Mouse (Mus musculus) neural tube, embryonic 11.5 days (tissue): ENCODE data around the gene Dupd1. TPM values are rescaled to one million over a fixed set of nuclear protein-coding genes. Genes with fewer than 3 reads are reported as not detected.

Source experiments
- ATAC-seq: fragments of 200-750 bp; cut with Nextera tagmentation; 2 replicates; pipeline ENCODE4 v1.8.0; 2017; ENCODE audit warnings: moderate number of reproducible peaks, mild to moderate bottlenecking, moderate TSS enrichment, moderate library complexity; ENCODE audit not compliant: insufficient read depth, low FRiP score, low TSS enrichment
- DNase-seq: peaks from one replicate; pipeline ENCODE4 v3.0.0-alpha.2; 2015; ENCODE audit warnings: low spot score
- H3K27ac ChIP-seq: fragments of 300-500 bp; sonication (generic); 2 replicates; pipeline ENCODE4 v1.5.1; 2014; ENCODE audit warnings: low read depth, mild to moderate bottlenecking, low read length
- H3K27me3 ChIP-seq: fragments of 300-500 bp; sonication (generic); 2 replicates; pipeline ENCODE4 v1.6.1; 2014; ENCODE audit warnings: mild to moderate bottlenecking, low read length, mixed read lengths; ENCODE audit not compliant: control insufficient read depth, insufficient read depth
- H3K36me3 ChIP-seq: fragments of 300-500 bp; sonication (generic); 2 replicates; pipeline ENCODE4 v1.6.1; 2014; ENCODE audit warnings: mild to moderate bottlenecking, low read length, moderate library complexity, mixed read lengths; ENCODE audit not compliant: control insufficient read depth, insufficient read depth
- H3K4me1 ChIP-seq: fragments of 300-500 bp; sonication (generic); 2 replicates; pipeline ENCODE4 v1.6.1; 2014; ENCODE audit warnings: low read length, mixed read lengths; ENCODE audit not compliant: control insufficient read depth, insufficient read depth
- H3K4me2 ChIP-seq: fragments of 300-500 bp; sonication (generic); 2 replicates; pipeline ENCODE4 v1.6.1; 2014; ENCODE audit warnings: low read depth, mild to moderate bottlenecking, moderate library complexity
- H3K4me3 ChIP-seq: fragments of 300-500 bp; sonication (generic); 2 replicates; pipeline ENCODE4 v1.5.1; 2014; ENCODE audit warnings: low read depth, low read length
- H3K9ac ChIP-seq: fragments of 300-500 bp; sonication (generic); 2 replicates; pipeline ENCODE4 v1.6.1; 2014; ENCODE audit warnings: mild to moderate bottlenecking, low read length
- H3K9me3 ChIP-seq: fragments of 300-500 bp; sonication (generic); 2 replicates; pipeline ENCODE4 v1.6.1; 2016; ENCODE audit warnings: low read length; ENCODE audit not compliant: control insufficient read depth
- WGBS: fragments of 180-500 bp; shearing (Covaris S2); extraction: QIAGEN DNeasy Blood & Tissue Kit; methylation state at CpG from one replicate; pipeline ENCODE4 v1.1.7; 2014; 5-methylcytosine and 5-hydroxymethylcytosine counted together
- polyA plus RNA-seq: library from polyadenylated mRNA; unstranded; fragments of >200 nt; fragmentation: Nextera tagmentation; extraction: Ambion mirVana; gene quantifications from 2 replicates; pipeline ENCODE4 v1.2.1, GENCODE M21; 2014

The Dupd1 gene
- polyA plus RNA-seq, 1 experiment from 2014 or later, result 0.34 TPM

DNA sequence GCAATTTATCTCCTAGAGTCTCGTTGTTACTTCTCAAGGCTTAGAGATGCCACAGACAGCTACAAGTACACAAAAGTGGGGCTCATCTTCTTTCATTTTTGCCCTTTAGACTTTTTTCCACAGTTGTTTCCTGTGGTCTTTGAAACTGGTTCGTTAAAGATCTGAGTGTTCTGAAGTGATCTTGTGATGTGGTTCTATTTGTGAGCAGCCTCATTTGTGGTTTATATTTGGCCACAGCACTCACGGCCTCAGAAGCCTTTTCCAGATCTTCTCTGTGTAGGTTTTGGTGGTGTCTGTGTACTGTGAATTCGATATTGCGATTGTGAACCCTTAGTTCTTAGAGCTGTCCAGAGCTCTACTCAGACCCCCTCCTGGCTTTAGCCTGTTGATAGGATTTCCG lies 77.8 kb downstream of the Dupd1 start:
- Histone ChIP-seq H3K36me3 (no peaks in the 10 kb centered on the region; the same call in 1 of the 2 replicates), H3K27ac (no peak overlapping the region), H3K4me1 (no peaks in the 10 kb centered on the region), H3K9ac (no peak overlapping the region), H3K4me3 (no peak overlapping the region), H3K9me3 (no peaks in the 10 kb centered on the region), H3K27me3 (no peaks in the 10 kb centered on the region), H3K4me2 (no peak overlapping the region)
- WGBS, result 88% methylated on average over 6 of the region's 6 CpGs
- no peak for ATAC-seq
- DNase-seq, result no peak

DNA sequence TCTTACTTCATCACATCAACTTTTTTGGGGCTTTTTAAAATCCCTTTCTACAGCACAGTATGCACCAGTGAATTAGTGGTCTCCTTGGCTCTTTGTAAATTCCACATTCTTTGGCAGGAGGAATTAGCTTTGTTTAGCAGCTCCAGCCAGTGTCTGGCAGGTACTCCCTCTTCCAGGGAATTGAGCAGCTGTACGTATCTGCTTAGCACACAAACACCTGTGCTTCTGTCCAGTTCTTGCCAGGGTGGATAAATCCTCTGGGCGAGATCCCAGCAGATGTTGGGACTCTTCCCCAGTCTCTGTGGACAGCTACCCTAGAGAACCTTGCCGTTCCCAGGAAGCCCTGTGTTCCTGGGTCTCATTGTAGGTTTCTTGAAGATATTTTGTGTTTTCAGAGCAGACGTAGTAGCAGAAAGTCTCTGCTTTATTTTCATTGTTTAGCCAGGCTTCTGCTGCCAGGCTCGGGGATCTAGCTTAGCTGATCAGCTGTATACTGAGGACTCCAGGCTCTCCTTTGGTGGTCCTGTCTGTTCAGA lies 82.6 kb downstream of the Dupd1 start:
- Histone ChIP-seq H3K36me3 (peaks cover 3% of the 10 kb centered on the region; the same call in 1 of the 2 replicates), H3K4me2 (no peak overlapping the region), H3K9ac (no peak overlapping the region), H3K9me3 (no peaks in the 10 kb centered on the region), H3K27me3 (no peaks in the 10 kb centered on the region), H3K4me1 (no peaks in the 10 kb centered on the region), H3K4me3 (no peak overlapping the region), H3K27ac (no peak overlapping the region)
- 86% methylated on average over 5 of the region's 5 CpGs for WGBS
- DNase-seq, result no peak
- no peak for ATAC-seq

Other genes starting within 250 kb of the Dupd1 start
- gene Kat6b, start 233.1 kb downstream of the Dupd1 start, polyA plus RNA-seq, result 12.7 and 15.6 TPM in 2 replicates
- 12.0 and 12.9 TPM in 2 replicates for gene Samd8, start 36.0 kb upstream of the Dupd1 start, polyA plus RNA-seq
- gene Dusp13, start 36.6 kb upstream of the Dupd1 start, polyA plus RNA-seq, result not detected in 2 replicates
- gene Vdac2, start 110.7 kb upstream of the Dupd1 start, polyA plus RNA-seq, result 297 and 310 TPM in 2 replicates
- gene Comtd1, start 134.4 kb upstream of the Dupd1 start, polyA plus RNA-seq, result 14.0 and 16.0 TPM in 2 replicates